Mouse (Mus musculus) hindbrain, embryonic 14.5 days (tissue): ENCODE results near the gene Rasgef1b. TPM values are rescaled to one million over a fixed set of nuclear protein-coding genes. Genes with fewer than 3 reads are reported as not detected.

Experiments
- ATAC-seq: fragments of 200-750 bp; cut with Nextera tagmentation; 2 replicates; pipeline ENCODE4 v1.8.0; 2017; ENCODE audit warnings: moderate number of reproducible peaks, mild to moderate bottlenecking, moderate TSS enrichment, moderate library complexity; ENCODE audit not compliant: low FRiP score
- DNase-seq: peaks from one replicate; pipeline ENCODE4 v3.0.0-alpha.2; 2015; ENCODE audit warnings: low spot score
- H3K27ac ChIP-seq: fragments of 300-500 bp; sonication (generic); 2 replicates; pipeline ENCODE4 v1.5.1; 2014; ENCODE audit warnings: mild to moderate bottlenecking, moderate library complexity
- H3K27me3 ChIP-seq: fragments of 300-500 bp; sonication (generic); 2 replicates; pipeline ENCODE4 v1.6.1; 2014; ENCODE audit warnings: mild to moderate bottlenecking, low read length, mixed read lengths; ENCODE audit not compliant: control insufficient read depth, insufficient read depth
- H3K36me3 ChIP-seq: fragments of 300-500 bp; sonication (generic); replicated peaks from 2 replicates; pipeline ENCODE4 v1.6.1; 2014; ENCODE audit not compliant: control insufficient read depth, insufficient read depth
- H3K4me1 ChIP-seq: fragments of 300-500 bp; sonication (generic); replicated peaks from 2 replicates; pipeline ENCODE4 v1.6.1; 2014; ENCODE audit warnings: antibody characterized with exemption, low read length, mixed read lengths; ENCODE audit not compliant: control insufficient read depth, insufficient read depth
- H3K4me2 ChIP-seq: fragments of 300-500 bp; sonication (generic); replicated peaks from 2 replicates; pipeline ENCODE4 v1.6.1; 2014; ENCODE audit warnings: mild to moderate bottlenecking, moderate library complexity
- H3K4me3 ChIP-seq: fragments of 300-500 bp; sonication (generic); replicated peaks from 2 replicates; pipeline ENCODE4 v1.5.1; 2014; ENCODE audit warnings: mild to moderate bottlenecking, low read length
- H3K9ac ChIP-seq: fragments of 300-500 bp; sonication (generic); 2 replicates; pipeline ENCODE4 v1.6.1; 2014
- H3K9me3 ChIP-seq: fragments of 300-500 bp; sonication (generic); 2 replicates; pipeline ENCODE4 v1.6.1; 2016; ENCODE audit warnings: low read length; ENCODE audit not compliant: control insufficient read depth
- WGBS: fragments of 180-500 bp; shearing (Covaris S2); extraction: QIAGEN DNeasy Blood & Tissue Kit; methylation state at CpG from one replicate; pipeline ENCODE4 v1.1.7; 2014; 5-methylcytosine and 5-hydroxymethylcytosine counted together
- polyA plus RNA-seq: library from polyadenylated mRNA; unstranded; fragments of >200 nt; fragmentation: Nextera tagmentation; extraction: Ambion mirVana; gene quantifications from 2 replicates; pipeline ENCODE4 v1.2.1, GENCODE M21; 2014

Gene Rasgef1b
- polyA plus RNA-seq, 1 experiment from 2014 or later = 51.5 TPM

- Histone ChIP-seq H3K9ac (no peak overlapping the region), H3K27me3 (no peaks in the 10 kb centered on the region), H3K36me3 (no peaks in the 10 kb centered on the region), H3K4me1 (peaks cover 11% of the 10 kb centered on the region; the same call in 1 of the 2 replicates), H3K4me3 (no peak overlapping the region), H3K27ac (no peak overlapping the region), H3K9me3 (no peaks in the 10 kb centered on the region), H3K4me2 (no peak overlapping the region)
- no peak for DNase-seq
- no peak for ATAC-seq
- 76% methylated on average over 11 of the region's 11 CpGs for WGBS
These were observed 231.0 kb downstream of the Rasgef1b start for GRCm38 (mm10) chr5:99497856-99498255.

- H3K9me3 ChIP-seq = no peaks in the 10 kb centered on the region
- WGBS = 68% methylated on average over 9 of the region's 9 CpGs
- H3K4me1 ChIP-seq = peaks cover 11% of the 10 kb centered on the region; the same call in 1 of the 2 replicates
- H3K27ac ChIP-seq = no peak overlapping the region
- no peak overlapping the region for H3K4me2 ChIP-seq
- H3K4me3 ChIP-seq = no peak overlapping the region
- DNase-seq (no peak), ATAC-seq (no peak)
- no peaks in the 10 kb centered on the region for H3K27me3 ChIP-seq
- no peaks in the 10 kb centered on the region for H3K36me3 ChIP-seq
- H3K9ac ChIP-seq = no peak overlapping the region
These were observed 231.7 kb downstream of the Rasgef1b start for GRCm38 (mm10) chr5:99496931-99497782.

- 38% methylated on average over 1 of the region's 1 CpGs for WGBS
- Histone ChIP-seq H3K27me3 (no peaks in the 10 kb centered on the region), H3K4me3 (no peak overlapping the region), H3K9ac (no peak overlapping the region), H3K36me3 (no peaks in the 10 kb centered on the region), H3K4me1 (peaks cover 11% of the 10 kb centered on the region; the same call in 1 of the 2 replicates), H3K9me3 (no peaks in the 10 kb centered on the region), H3K27ac (no peak overlapping the region), H3K4me2 (no peak overlapping the region)
- DNase-seq (no peak), ATAC-seq (no peak)
These were observed 232.8 kb downstream of the Rasgef1b start for GRCm38 (mm10) chr5:99496157-99496453.

DNA sequence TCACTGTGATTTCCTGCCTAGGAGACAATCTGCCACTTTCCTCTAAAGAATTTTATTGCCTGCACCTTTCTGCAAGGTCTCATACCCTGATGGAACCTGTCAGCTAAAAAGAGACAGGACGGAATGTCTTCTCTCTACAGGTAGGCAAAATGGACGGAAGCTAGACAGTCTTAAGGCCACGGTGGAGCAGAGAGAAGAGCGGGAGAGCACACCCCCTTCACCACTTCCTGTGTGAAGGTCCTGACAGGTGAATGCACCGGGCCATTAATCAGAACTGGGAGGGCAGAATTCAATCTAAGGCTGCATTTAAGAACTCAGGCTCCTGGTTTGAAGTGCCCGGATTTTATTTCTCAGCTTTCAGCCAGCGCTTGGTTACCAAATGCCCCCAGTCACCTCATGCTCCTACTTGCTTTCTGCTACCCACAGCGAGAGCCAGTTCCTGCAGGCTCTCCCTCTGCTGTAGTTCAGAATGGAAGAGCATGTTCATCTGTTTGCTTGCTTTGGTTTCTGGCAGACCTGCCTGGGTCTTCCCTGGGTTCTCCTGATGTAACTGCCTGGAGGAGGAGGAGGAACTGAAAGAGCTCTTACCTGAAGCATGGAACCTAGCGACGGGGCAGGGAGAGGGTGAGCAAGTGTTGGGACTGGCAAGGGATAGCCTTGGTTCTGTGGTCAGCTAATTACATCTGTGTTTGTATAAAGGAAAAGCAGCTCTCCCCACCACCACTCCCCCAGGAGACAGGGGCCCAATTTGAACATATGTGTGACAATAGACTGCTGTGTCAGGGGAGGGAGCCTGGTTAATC lies 233.3 kb downstream of the Rasgef1b start:
- Histone ChIP-seq H3K4me2 (no peak overlapping the region), H3K4me1 (peaks cover 11% of the 10 kb centered on the region; the same call in 1 of the 2 replicates), H3K36me3 (no peaks in the 10 kb centered on the region), H3K27me3 (no peaks in the 10 kb centered on the region), H3K9ac (no peak overlapping the region), H3K4me3 (no peak overlapping the region), H3K9me3 (no peaks in the 10 kb centered on the region), H3K27ac (0 out of 2 replicates have a peak overlapping the region, but pooled peaks have one; percentile 26)
- 71% methylated on average over 10 of the region's 10 CpGs for WGBS
- DNase-seq (no peak), ATAC-seq (no peak)

- H3K9ac ChIP-seq = no peak overlapping the region
- peaks cover 11% of the 10 kb centered on the region; the same call in 1 of the 2 replicates for H3K4me1 ChIP-seq
- no peaks in the 10 kb centered on the region for H3K36me3 ChIP-seq
- WGBS = 70% methylated on average over 9 of the region's 9 CpGs
- no peak for DNase-seq
- no peak overlapping the region for H3K27ac ChIP-seq
- ATAC-seq = no peak
- no peak overlapping the region for H3K4me2 ChIP-seq
- H3K4me3 ChIP-seq = no peak overlapping the region
- no peaks in the 10 kb centered on the region for H3K27me3 ChIP-seq
- H3K9me3 ChIP-seq = no peaks in the 10 kb centered on the region
These were observed 235.0 kb downstream of the Rasgef1b start for GRCm38 (mm10) chr5:99493861-99494260.

- ATAC-seq = no peak
- H3K4me1 ChIP-seq = peaks cover 11% of the 10 kb centered on the region; the same call in 1 of the 2 replicates
- H3K4me2 ChIP-seq = no peak overlapping the region
- H3K4me3 ChIP-seq = no peak overlapping the region
- no peak for DNase-seq
- no peaks in the 10 kb centered on the region for H3K27me3 ChIP-seq
- H3K9ac ChIP-seq = no peak overlapping the region
- H3K27ac ChIP-seq = no peak overlapping the region
- H3K36me3 ChIP-seq = no peaks in the 10 kb centered on the region
- WGBS = 78% methylated on average over 3 of the region's 3 CpGs
- H3K9me3 ChIP-seq = no peaks in the 10 kb centered on the region
These were observed 235.8 kb downstream of the Rasgef1b start for GRCm38 (mm10) chr5:99493017-99493416.

DNA sequence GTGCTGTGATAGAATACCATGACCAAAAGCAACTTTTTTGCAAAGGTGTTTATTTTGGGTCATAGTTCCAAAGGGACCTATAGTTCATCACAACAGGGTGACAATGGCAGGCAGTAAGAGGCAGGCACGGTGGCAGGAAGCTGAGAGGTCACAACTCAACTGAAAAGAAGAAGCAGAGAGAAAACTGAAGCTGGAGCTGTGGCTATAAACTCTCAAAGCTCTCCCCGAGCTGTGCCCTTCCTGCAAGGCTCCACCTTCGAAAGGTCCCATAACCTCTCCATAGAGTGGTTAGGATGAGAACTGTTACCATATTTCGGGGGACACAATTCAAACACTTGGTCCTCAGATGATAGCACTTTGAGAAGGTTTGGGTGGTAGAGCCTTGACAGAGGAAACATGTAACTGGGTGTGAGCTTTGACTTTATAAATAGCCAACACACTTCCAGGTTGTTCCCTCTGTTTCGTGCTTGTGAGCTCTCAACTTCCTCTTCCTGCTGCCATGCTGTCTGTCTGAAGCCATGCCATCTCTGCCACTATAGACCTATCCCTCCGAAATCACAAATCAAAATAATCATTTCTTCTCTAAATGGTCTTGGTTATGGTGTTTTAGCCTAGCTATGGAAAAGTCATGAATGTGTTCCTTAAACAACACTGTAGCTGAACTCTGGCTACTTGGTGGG lies 240.2 kb downstream of the Rasgef1b start:
- Histone ChIP-seq H3K27ac (no peak overlapping the region), H3K9ac (no peak overlapping the region), H3K4me1 (peaks cover 7% of the 10 kb centered on the region; the same call in 1 of the 2 replicates), H3K4me3 (no peak overlapping the region), H3K27me3 (no peaks in the 10 kb centered on the region), H3K36me3 (no peaks in the 10 kb centered on the region), H3K9me3 (no peaks in the 10 kb centered on the region), H3K4me2 (no peak overlapping the region)
- WGBS = 91% methylated on average over 6 of the region's 6 CpGs
- DNase-seq = no peak
- no peak for ATAC-seq

DNA sequence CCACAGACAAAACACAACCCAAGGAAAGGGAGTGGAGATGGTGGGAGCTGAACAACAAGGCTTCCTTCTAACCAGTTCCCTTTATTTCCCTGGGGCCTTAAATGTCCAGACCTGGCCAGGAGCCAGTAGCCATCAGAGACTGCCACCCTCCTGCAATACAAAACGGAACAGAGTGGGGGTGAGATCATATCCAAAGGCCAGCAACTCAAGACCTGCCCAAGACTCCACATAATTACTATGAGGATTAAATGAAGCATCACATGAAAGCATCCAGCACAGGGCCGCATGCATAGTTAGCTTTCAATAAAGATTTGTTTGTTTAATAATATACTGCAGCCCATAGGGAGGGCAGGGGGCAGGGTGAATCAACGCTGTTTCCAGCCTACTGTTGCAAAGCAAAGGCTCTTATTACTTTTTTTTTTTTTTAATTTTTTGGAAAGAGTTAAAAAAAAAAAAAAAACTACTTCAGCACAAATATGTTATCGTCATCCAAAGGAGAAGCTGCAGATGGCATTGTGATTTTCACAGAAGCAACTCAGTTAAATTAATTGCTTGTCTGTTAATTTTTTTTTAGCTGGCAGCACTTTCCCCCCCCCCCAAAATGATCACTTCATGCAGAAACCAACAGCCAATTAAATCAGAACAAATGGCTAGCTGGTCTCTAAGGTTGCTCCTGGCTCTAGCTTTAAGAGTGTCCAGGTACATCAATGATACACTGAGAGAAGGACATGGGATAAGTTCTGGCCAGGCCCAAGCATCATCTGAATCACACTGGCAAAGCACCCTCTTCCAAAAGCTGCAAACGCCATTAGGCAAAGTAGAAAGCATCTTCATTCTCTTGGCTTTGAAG lies 241.6 kb downstream of the Rasgef1b start:
- Histone ChIP-seq H3K9me3 (no peaks in the 10 kb centered on the region), H3K36me3 (no peaks in the 10 kb centered on the region), H3K4me1 (peaks cover 7% of the 10 kb centered on the region; the same call in 1 of the 2 replicates), H3K9ac (no peak overlapping the region), H3K4me3 (no peak overlapping the region), H3K27me3 (no peaks in the 10 kb centered on the region), H3K27ac (no peak overlapping the region), H3K4me2 (no peak overlapping the region)
- ATAC-seq = peak; percentile 34; the same call in 1 of the 2 replicates
- no peak for DNase-seq
- 45% methylated on average over 5 of the region's 5 CpGs for WGBS
